ENCODE assay signal across 8 mouse cellular contexts in genomic region chr7:134224421-134224740, GRCm38 (mm10). TPM values are rescaled to one million over a fixed set of nuclear protein-coding genes. Genes with fewer than 3 reads are reported as not detected.
DNase-seq lines count a peak whose midpoint lies in the region; ATAC-seq and TF ChIP-seq lines count a peak whose summit lies in the region.

No protein-coding gene starts in this region.

- peak overlapping the region; percentile 75 for H3K9ac ChIP-seq in embryonic facial prominence, embryonic 13.5 days
- H3K9ac ChIP-seq in hindbrain, embryonic 12.5 days = peak overlapping the region; percentile 70
- peak overlapping the region; percentile 66 for H3K9ac ChIP-seq in midbrain, embryonic 11.5 days (ENCODE audit: low read length)

- H3K4me1 ChIP-seq in lung, adult 2 months (ENCODE audit: control insufficient read depth, insufficient read depth, low read length) = peaks cover 9% of the 10 kb centered on the region
- H3K4me1 ChIP-seq in embryonic facial prominence, embryonic 13.5 days = peaks cover 7% of the 10 kb centered on the region; the same call in 1 of the 2 replicates
- peaks cover 22% of the 10 kb centered on the region for H3K4me1 ChIP-seq in hindbrain, embryonic 12.5 days
- H3K4me1 ChIP-seq in midbrain, embryonic 11.5 days (ENCODE audit: control insufficient read depth, insufficient read depth, low read length) = peaks cover 14% of the 10 kb centered on the region

- peak overlapping the region; percentile 63 for H3K27ac ChIP-seq in embryonic facial prominence, embryonic 13.5 days
- no peak overlapping the region for H3K27ac ChIP-seq in hindbrain, embryonic 12.5 days
- no peak overlapping the region for H3K27ac ChIP-seq in midbrain, embryonic 11.5 days (ENCODE audit: low read depth, low read length)

- TF ChIP-seq POLR2A in lung, adult 2 months (IDR thresholded peaks at IDR 0.05; ENCODE audit: borderline replicate concordance, extremely low read depth, low read depth, low read length) = no peak

- peak; percentile 12 for DNase-seq in lung, adult 2 months
- DNase-seq in lung, postnatal 25 days (ENCODE audit: low spot score) = no peak
- peak; percentile 96 for DNase-seq in midbrain, embryonic 11.5 days (ENCODE audit: low spot score, missing footprints)
- DNase-seq in B cell, adult 2 months = no peak
- no peak for DNase-seq in T-cell, adult 2 months (ENCODE audit: low spot score)

- H3K4me2 ChIP-seq in embryonic facial prominence, embryonic 13.5 days = peak overlapping the region; percentile 99
- peak overlapping the region; percentile 99 for H3K4me2 ChIP-seq in hindbrain, embryonic 12.5 days (replicated peaks)
- H3K4me2 ChIP-seq in midbrain, embryonic 11.5 days = peak overlapping the region; percentile 98

- H3K27me3 ChIP-seq in embryonic facial prominence, embryonic 13.5 days = peaks cover 35% of the 10 kb centered on the region
- H3K27me3 ChIP-seq in hindbrain, embryonic 12.5 days = peaks cover 15% of the 10 kb centered on the region
- H3K27me3 ChIP-seq in midbrain, embryonic 11.5 days (ENCODE audit: control insufficient read depth, insufficient read depth, low read length) = peaks cover 19% of the 10 kb centered on the region

- ATAC-seq in embryonic facial prominence, embryonic 13.5 days (ENCODE audit: insufficient number of reproducible peaks, insufficient read depth, low FRiP score, low TSS enrichment, low read depth) = peak; percentile 48; the same call in 1 of the 2 replicates
- ATAC-seq in hindbrain, embryonic 12.5 days (ENCODE audit: low FRiP score) = peak; percentile 17
- peak; percentile 45; the same call in 1 of the 2 replicates for ATAC-seq in midbrain, embryonic 11.5 days (ENCODE audit: low FRiP score)
- no peak for ATAC-seq in megakaryocyte, adult 5-6 weeks (ENCODE audit: poor library complexity, severe bottlenecking)

- under 1% methylated on average over 14 of the region's 14 CpGs for WGBS in lung, adult 2 months
- 1% methylated on average over 14 of the region's 14 CpGs for WGBS in embryonic facial prominence, embryonic 13.5 days
- under 1% methylated on average over 14 of the region's 14 CpGs for WGBS in hindbrain, embryonic 12.5 days
- WGBS in midbrain, embryonic 11.5 days = 0% methylated on average over 13 of the region's 14 CpGs

- H3K9me3 ChIP-seq in embryonic facial prominence, embryonic 13.5 days = no peaks in the 10 kb centered on the region
- no peaks in the 10 kb centered on the region for H3K9me3 ChIP-seq in hindbrain, embryonic 12.5 days (replicated peaks)
- no peaks in the 10 kb centered on the region for H3K9me3 ChIP-seq in midbrain, embryonic 11.5 days (ENCODE audit: control insufficient read depth, low read length)

- no peak for TF ChIP-seq CTCF in lung, adult 2 months (IDR thresholded peaks at IDR 0.05; ENCODE audit: insufficient read depth, low read length)

- no peaks in the 10 kb centered on the region for H3K36me3 ChIP-seq in embryonic facial prominence, embryonic 13.5 days
- H3K36me3 ChIP-seq in hindbrain, embryonic 12.5 days = no peaks in the 10 kb centered on the region
- no peaks in the 10 kb centered on the region for H3K36me3 ChIP-seq in midbrain, embryonic 11.5 days (ENCODE audit: control insufficient read depth, insufficient read depth, low read length)

- peak overlapping the region; percentile 52 for H3K4me3 ChIP-seq in lung, adult 2 months (replicated peaks; ENCODE audit: extremely low read depth, low read depth, low read length)
- peak overlapping the region; percentile 69 for H3K4me3 ChIP-seq in embryonic facial prominence, embryonic 13.5 days
- peak overlapping the region; percentile 65 for H3K4me3 ChIP-seq in hindbrain, embryonic 12.5 days
- peak overlapping the region; percentile 63 for H3K4me3 ChIP-seq in midbrain, embryonic 11.5 days (ENCODE audit: low read depth, low read length)

RNA-seq across cellular contexts. Expression of gene Adam12, which starts 7.6 kb away (rescaled TPM):
- polyA plus RNA-seq in lung, adult 2 months (2012; rRNA removed) = 1.1 and 1.2 TPM in 2 replicates
- polyA plus RNA-seq in embryonic facial prominence, embryonic 13.5 days (2015; fragmentation: Nextera tagmentation; extraction: Ambion mirVana) = 4.2 and 6.1 TPM in 2 replicates
- 3.5 and 6.6 TPM in 2 replicates for polyA plus RNA-seq in hindbrain, embryonic 12.5 days (2016; fragmentation: Nextera tagmentation; extraction: Ambion mirVana)
- polyA plus RNA-seq in midbrain, embryonic 11.5 days (2014; fragmentation: Nextera tagmentation; extraction: Ambion mirVana) = 1.3 and 1.5 TPM in 2 replicates
- total RNA-seq in megakaryocyte, adult 5-6 weeks (2015) = 0.09 TPM in 1 of 2 replicates, not detected in the other
- 0.12 and 0.26 TPM in 2 replicates for total RNA-seq in megakaryocyte, adult 5-6 weeks (2017)

Comparison
In these comparisons a context has a peak if more than half of its experiments do, and no peak if none do; other contexts are left out.
1. DNase-seq: peak in lung, adult 2 months (single experiment) and midbrain, embryonic 11.5 days (single experiment); none in lung, postnatal 25 days (single experiment), B cell, adult 2 months (0 of 2) and T-cell, adult 2 months (single experiment).
2. Peak in every context shown above with its lines, with median percentiles within 50 percentile points of each other: H3K4me3 ChIP-seq, H3K4me2 ChIP-seq and H3K9ac ChIP-seq.